11 mouse cellular contexts compared by ENCODE assay signal in genomic region chr3:63849765-63850346, GRCm38 (mm10). TPM values are rescaled to one million over a fixed set of nuclear protein-coding genes. Genes with fewer than 3 reads are reported as not detected.
DNase-seq lines count a peak whose midpoint lies in the region; ATAC-seq and TF ChIP-seq lines count a peak whose summit lies in the region.
"Had no signal": no experiment of that assay in that cellular context is flagged by ENCODE, and none has a peak within 500 bp of the region (broad histone marks: within the 10 kb centered on the region; RNA-seq: fewer than 3 reads in every experiment).

No protein-coding gene starts in this region.

- no peak for DNase-seq in forebrain, embryonic 10.5 days (ENCODE audit: extremely low spot score, low spot score)
- DNase-seq in forebrain, embryonic 14.5 days (ENCODE audit: low spot score), result no peak
- DNase-seq in retina, embryonic 14.5 days (ENCODE audit: low spot score), result peak; percentile 66
- no peak for DNase-seq in adrenal gland, postnatal 14 days
- DNase-seq in kidney, postnatal 25 days, result no peak
- DNase-seq: heart, adult 18-20 months; kidney, postnatal 10 days; thymus, adult 2 months had no signal

- no peak for TF ChIP-seq CTCF in intestine, postnatal 0 days (IDR thresholded peaks at IDR 0.05; ENCODE audit: low read depth)

- H3K4me2 ChIP-seq in forebrain, embryonic 12.5 days, result no peak overlapping the region
- no peak overlapping the region for H3K4me2 ChIP-seq in forebrain, embryonic 14.5 days (ENCODE audit: low read length)
- peak overlapping the region; percentile 21; the same call in 1 of the 2 replicates for H3K4me2 ChIP-seq in intestine, postnatal 0 days (replicated peaks; ENCODE audit: low read depth)

- no peak overlapping the region for H3K9ac ChIP-seq in forebrain, embryonic 12.5 days
- no peak overlapping the region for H3K9ac ChIP-seq in forebrain, embryonic 14.5 days (ENCODE audit: low read length)
- H3K9ac ChIP-seq in intestine, postnatal 0 days (ENCODE audit: low read depth, low read length), result no peak overlapping the region

- no peaks in the 10 kb centered on the region for H3K36me3 ChIP-seq in forebrain, embryonic 12.5 days (replicated peaks)
- H3K36me3 ChIP-seq in forebrain, embryonic 10.5 days (replicated peaks), result peaks cover 17% of the 10 kb centered on the region
- no peaks in the 10 kb centered on the region for H3K36me3 ChIP-seq in forebrain, embryonic 14.5 days (ENCODE audit: control insufficient read depth, insufficient read depth, low read length)
- H3K36me3 ChIP-seq in intestine, postnatal 0 days (ENCODE audit: control insufficient read depth, insufficient read depth), result no peaks in the 10 kb centered on the region

- peak; percentile 55; the same call in 1 of the 2 replicates for ATAC-seq in forebrain, embryonic 12.5 days (ENCODE audit: low FRiP score)
- 0 out of 2 replicates have a peak, but pooled peaks have one; percentile 51 for ATAC-seq in forebrain, embryonic 14.5 days
- peak; percentile 85 for ATAC-seq in intestine, postnatal 0 days

- no peak overlapping the region for H3K4me3 ChIP-seq in forebrain, embryonic 12.5 days (replicated peaks)
- no peak overlapping the region for H3K4me3 ChIP-seq in forebrain, embryonic 10.5 days
- H3K4me3 ChIP-seq in forebrain, embryonic 14.5 days (ENCODE audit: low read depth, low read length), result no peak overlapping the region
- no peak overlapping the region for H3K4me3 ChIP-seq in intestine, postnatal 0 days (ENCODE audit: low read depth, low read length)

- 26% methylated on average over 10 of the region's 10 CpGs for WGBS in forebrain, embryonic 12.5 days
- 41% methylated on average over 10 of the region's 10 CpGs for WGBS in forebrain, embryonic 10.5 days
- WGBS in forebrain, embryonic 14.5 days, result 23% methylated on average over 10 of the region's 10 CpGs
- WGBS in intestine, postnatal 0 days, result 44% methylated on average over 10 of the region's 10 CpGs

- no peak overlapping the region for H3K27ac ChIP-seq in forebrain, embryonic 12.5 days
- H3K27ac ChIP-seq in forebrain, embryonic 10.5 days, result no peak overlapping the region
- no peak overlapping the region for H3K27ac ChIP-seq in forebrain, embryonic 14.5 days (ENCODE audit: low read depth, low read length)
- 0 out of 2 replicates have a peak overlapping the region, but pooled peaks have one; percentile 21 for H3K27ac ChIP-seq in intestine, postnatal 0 days (ENCODE audit: low read depth, low read length)

- H3K4me1 ChIP-seq in forebrain, embryonic 12.5 days, result peaks cover 12% of the 10 kb centered on the region
- peaks cover 29% of the 10 kb centered on the region for H3K4me1 ChIP-seq in forebrain, embryonic 10.5 days
- peaks cover 10% of the 10 kb centered on the region; the same call in 1 of the 2 replicates for H3K4me1 ChIP-seq in forebrain, embryonic 14.5 days (ENCODE audit: control insufficient read depth, insufficient read depth, low read length)
- H3K4me1 ChIP-seq in intestine, postnatal 0 days (replicated peaks; ENCODE audit: control insufficient read depth, insufficient read depth, low read length), result no peaks in the 10 kb centered on the region

- no peaks in the 10 kb centered on the region for H3K27me3 ChIP-seq in forebrain, embryonic 12.5 days
- no peaks in the 10 kb centered on the region for H3K27me3 ChIP-seq in forebrain, embryonic 10.5 days (ENCODE audit: poor library complexity, severe bottlenecking)
- no peaks in the 10 kb centered on the region for H3K27me3 ChIP-seq in forebrain, embryonic 14.5 days (replicated peaks; ENCODE audit: control insufficient read depth, insufficient read depth, low read length)
- H3K27me3 ChIP-seq in intestine, postnatal 0 days (replicated peaks; ENCODE audit: control insufficient read depth, insufficient read depth, low read length), result no peaks in the 10 kb centered on the region

- no peaks in the 10 kb centered on the region for H3K9me3 ChIP-seq in forebrain, embryonic 12.5 days
- H3K9me3 ChIP-seq in forebrain, embryonic 10.5 days, result no peaks in the 10 kb centered on the region
- H3K9me3 ChIP-seq in forebrain, embryonic 14.5 days (replicated peaks; ENCODE audit: control insufficient read depth, low read length), result no peaks in the 10 kb centered on the region
- H3K9me3 ChIP-seq in intestine, postnatal 0 days (ENCODE audit: control insufficient read depth), result no peaks in the 10 kb centered on the region

RNA-seq across cellular contexts. Expression of gene Plch1, which starts 49.4 kb away (rescaled TPM):
- 25.0 and 26.0 TPM in 2 replicates for polyA plus RNA-seq in forebrain, embryonic 12.5 days (2016; fragmentation: Nextera tagmentation; extraction: Ambion mirVana)
- polyA plus RNA-seq in forebrain, embryonic 10.5 days (2016; fragmentation: Nextera tagmentation; extraction: Ambion mirVana), result 28.7 and 32.8 TPM in 2 replicates
- 10.1 TPM in 2 replicates for polyA plus RNA-seq in forebrain, embryonic 14.5 days (2014; fragmentation: Nextera tagmentation; extraction: Ambion mirVana)
- 2.2 and 2.6 TPM in 2 replicates for polyA plus RNA-seq in intestine, postnatal 0 days (2015; fragmentation: Nextera tagmentation; extraction: Ambion mirVana)
- 0.11 and 0.15 TPM in 2 replicates for total RNA-seq in adrenal gland, postnatal 14 days (2021)
- polyA plus RNA-seq: liver, adult 2 months had no signal
